Mouse (Mus musculus): ENCODE measurements at regions not wholly inside any gene's neighbourhood (a gene's known extent, or its start where the extent isn't known, plus 50 kb on each side); places are given as distances from the start of the nearest gene placed in this dataset.

- ATAC-seq (replicated peaks; ENCODE audit: low FRiP score) (no peak), DNase-seq (ENCODE audit: low spot score) (no peak)
- H3K9ac ChIP-seq (ENCODE audit: low read length), result no peak overlapping the region
- no peak overlapping the region for H3K4me2 ChIP-seq (ENCODE audit: low read depth, low read length, severe bottlenecking)
- no peaks in the 10 kb centered on the region for H3K9me3 ChIP-seq (ENCODE audit: control insufficient read depth, low read length)
- WGBS, result 66% methylated on average over 4 of the region's 4 CpGs
- no peaks in the 10 kb centered on the region for H3K4me1 ChIP-seq (replicated peaks; ENCODE audit: control insufficient read depth, insufficient read depth, low read length)
- no peaks in the 10 kb centered on the region for H3K27me3 ChIP-seq (ENCODE audit: control insufficient read depth, insufficient read depth, low read length)
- no peak overlapping the region for H3K4me3 ChIP-seq (ENCODE audit: low read depth, low read length)
- no peak overlapping the region for H3K27ac ChIP-seq (ENCODE audit: low read depth, low read length)
- H3K36me3 ChIP-seq (ENCODE audit: control insufficient read depth, insufficient read depth, low read length), result no peaks in the 10 kb centered on the region
Observed at GRCm38 (mm10) chr2:117027071-117027470, 94.1 kb upstream of the Spred1 start.

GRCm38 (mm10) chr2:117028771-117029170 is 92.4 kb upstream of the Spred1 start:
- Histone ChIP-seq H3K4me1 (replicated peaks; ENCODE audit: control insufficient read depth, insufficient read depth, low read length) (no peaks in the 10 kb centered on the region), H3K27me3 (ENCODE audit: control insufficient read depth, insufficient read depth, low read length) (no peaks in the 10 kb centered on the region), H3K36me3 (ENCODE audit: control insufficient read depth, insufficient read depth, low read length) (no peaks in the 10 kb centered on the region), H3K9me3 (ENCODE audit: control insufficient read depth, low read length) (no peaks in the 10 kb centered on the region), H3K4me2 (ENCODE audit: low read depth, low read length, severe bottlenecking) (no peak overlapping the region), H3K4me3 (ENCODE audit: low read depth, low read length) (no peak overlapping the region), H3K9ac (ENCODE audit: low read length) (no peak overlapping the region), H3K27ac (ENCODE audit: low read depth, low read length) (no peak overlapping the region)
- ATAC-seq (replicated peaks; ENCODE audit: low FRiP score) (no peak), DNase-seq (ENCODE audit: low spot score) (no peak)
- 75% methylated on average over 6 of the region's 6 CpGs for WGBS

DNA sequence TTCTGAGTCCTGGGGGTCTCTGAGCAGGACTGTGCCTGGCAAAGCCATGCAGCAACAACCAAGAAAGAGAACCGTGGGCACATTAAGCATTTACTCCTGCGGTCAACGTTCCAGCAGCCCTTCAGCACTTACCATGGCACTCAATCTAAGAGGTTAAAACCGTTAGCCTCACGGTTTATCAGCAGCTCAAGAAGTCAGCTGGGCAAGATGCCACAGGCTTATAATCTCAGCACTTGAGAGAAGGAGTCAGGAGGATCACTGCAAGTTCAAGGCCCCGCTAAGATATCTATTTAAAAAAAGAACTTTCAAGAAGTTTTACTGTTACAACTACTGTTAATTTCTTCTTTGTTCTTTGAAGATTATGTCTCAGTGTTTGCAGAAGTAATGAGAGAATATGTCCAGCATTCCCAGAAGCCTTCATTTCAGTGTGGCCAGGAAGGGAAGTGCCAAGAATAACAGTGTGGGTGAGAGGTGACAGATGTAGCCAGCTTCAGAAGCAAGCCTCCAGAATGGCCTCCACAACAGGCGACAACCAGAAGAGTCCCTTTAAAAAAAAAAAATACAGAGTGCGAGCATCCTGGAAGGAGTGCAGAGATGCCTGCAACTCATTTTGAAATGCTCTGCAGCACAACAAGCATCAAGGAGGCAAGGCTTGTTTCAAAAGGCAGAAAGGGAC is 84.8 kb upstream of the Spred1 start:
- Histone ChIP-seq H3K9me3 (ENCODE audit: control insufficient read depth, low read length) (no peaks in the 10 kb centered on the region), H3K4me2 (ENCODE audit: low read depth, low read length, severe bottlenecking) (no peak overlapping the region), H3K27ac (ENCODE audit: low read depth, low read length) (no peak overlapping the region), H3K9ac (ENCODE audit: low read length) (no peak overlapping the region), H3K36me3 (ENCODE audit: control insufficient read depth, insufficient read depth, low read length) (no peaks in the 10 kb centered on the region), H3K27me3 (ENCODE audit: control insufficient read depth, insufficient read depth, low read length) (no peaks in the 10 kb centered on the region), H3K4me3 (ENCODE audit: low read depth, low read length) (no peak overlapping the region), H3K4me1 (replicated peaks; ENCODE audit: control insufficient read depth, insufficient read depth, low read length) (no peaks in the 10 kb centered on the region)
- 83% methylated on average over 8 of the region's 8 CpGs for WGBS
- ATAC-seq (replicated peaks; ENCODE audit: low FRiP score) (no peak), DNase-seq (ENCODE audit: low spot score) (no peak)

DNA sequence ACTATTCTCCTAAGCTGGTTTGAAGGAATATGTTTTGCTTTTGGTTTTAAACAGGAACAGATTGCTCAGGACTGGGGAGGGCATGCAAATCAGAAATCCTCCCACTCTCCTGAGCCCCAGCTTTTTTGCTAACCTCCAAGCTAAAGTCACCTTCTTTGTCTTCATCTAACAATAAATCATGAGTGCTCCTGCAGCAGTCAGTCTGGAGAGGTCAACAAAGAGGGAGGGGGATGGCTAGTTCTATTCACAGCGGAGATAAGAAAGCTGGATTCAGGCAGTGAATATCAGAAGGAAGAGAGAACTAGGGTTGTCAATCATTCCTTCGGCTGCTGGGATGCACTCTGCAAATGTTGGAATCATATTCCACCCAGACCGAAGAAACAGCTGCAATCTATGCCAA is 81.0 kb upstream of the Spred1 start:
- ATAC-seq (replicated peaks; ENCODE audit: low FRiP score) (no peak), DNase-seq (ENCODE audit: low spot score) (no peak)
- WGBS, result 50% methylated on average over 3 of the region's 3 CpGs

DNA sequence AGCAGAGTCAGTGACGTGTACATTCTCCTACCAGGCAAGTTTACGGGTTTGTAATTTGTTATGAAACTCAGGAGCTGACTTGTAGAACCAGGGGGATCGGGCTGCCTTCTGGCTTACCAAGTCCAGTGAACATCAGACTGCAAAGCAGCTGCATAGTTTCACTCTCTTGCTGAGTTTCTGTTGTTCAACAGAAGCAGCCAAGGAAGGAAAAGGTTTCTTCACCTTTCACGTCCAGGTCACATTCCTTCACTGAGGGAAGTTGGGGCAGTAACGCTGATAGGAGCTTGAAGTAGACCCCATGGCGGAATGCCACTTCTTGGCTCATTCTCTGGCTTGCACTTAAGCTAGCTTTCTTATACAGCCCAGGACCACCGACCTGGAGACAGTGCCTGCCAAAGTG is 77.3 kb upstream of the Spred1 start:
- H3K9me3 ChIP-seq (ENCODE audit: control insufficient read depth, low read length), result no peaks in the 10 kb centered on the region
- H3K4me1 ChIP-seq (replicated peaks; ENCODE audit: control insufficient read depth, insufficient read depth, low read length), result no peaks in the 10 kb centered on the region
- H3K4me3 ChIP-seq (ENCODE audit: low read depth, low read length), result no peak overlapping the region
- WGBS, result 76% methylated on average over 7 of the region's 7 CpGs
- DNase-seq (ENCODE audit: low spot score) (no peak), ATAC-seq (replicated peaks; ENCODE audit: low FRiP score) (no peak)
- no peaks in the 10 kb centered on the region for H3K27me3 ChIP-seq (ENCODE audit: control insufficient read depth, insufficient read depth, low read length)
- H3K27ac ChIP-seq (ENCODE audit: low read depth, low read length), result no peak overlapping the region
- no peak overlapping the region for H3K4me2 ChIP-seq (ENCODE audit: low read depth, low read length, severe bottlenecking)
- no peak overlapping the region for H3K9ac ChIP-seq (ENCODE audit: low read length)
- H3K36me3 ChIP-seq (ENCODE audit: control insufficient read depth, insufficient read depth, low read length), result no peaks in the 10 kb centered on the region

More for the DNA sequence above, 81.0 kb upstream of the Spred1 start:
- Histone ChIP-seq H3K27ac (ENCODE audit: low read depth, low read length) (no peak overlapping the region), H3K4me3 (ENCODE audit: low read depth, low read length) (no peak overlapping the region), H3K9me3 (ENCODE audit: control insufficient read depth, low read length) (no peaks in the 10 kb centered on the region), H3K4me2 (ENCODE audit: low read depth, low read length, severe bottlenecking) (no peak overlapping the region), H3K27me3 (ENCODE audit: control insufficient read depth, insufficient read depth, low read length) (no peaks in the 10 kb centered on the region), H3K36me3 (ENCODE audit: control insufficient read depth, insufficient read depth, low read length) (no peaks in the 10 kb centered on the region), H3K4me1 (replicated peaks; ENCODE audit: control insufficient read depth, insufficient read depth, low read length) (no peaks in the 10 kb centered on the region), H3K9ac (ENCODE audit: low read length) (no peak overlapping the region)

DNA sequence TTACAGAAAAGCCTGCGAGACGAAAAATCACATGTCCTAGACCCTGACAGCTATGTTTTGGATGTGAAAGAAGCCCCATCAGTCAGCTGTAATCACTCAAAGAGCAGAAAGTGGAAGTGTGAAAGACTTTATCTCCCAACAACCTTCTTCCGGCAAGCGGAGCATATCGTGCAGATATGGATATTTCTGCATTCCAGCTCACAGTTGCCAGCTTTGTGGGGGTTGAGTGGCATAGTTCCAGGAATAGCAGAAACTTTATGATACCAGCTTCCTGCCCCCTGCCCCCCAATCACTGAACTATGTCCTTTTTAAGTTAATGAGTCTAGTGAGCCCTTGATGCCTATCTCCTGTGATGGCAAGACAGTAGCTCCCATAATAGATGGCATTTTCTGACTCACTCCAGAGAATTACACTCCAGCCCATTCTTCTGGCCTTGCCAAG is 72.9 kb upstream of the Spred1 start:
- H3K27me3 ChIP-seq (ENCODE audit: control insufficient read depth, insufficient read depth, low read length), result no peaks in the 10 kb centered on the region
- H3K9ac ChIP-seq (ENCODE audit: low read length), result no peak overlapping the region
- no peak for DNase-seq (ENCODE audit: low spot score)
- no peak overlapping the region for H3K27ac ChIP-seq (ENCODE audit: low read depth, low read length)
- no peaks in the 10 kb centered on the region for H3K36me3 ChIP-seq (ENCODE audit: control insufficient read depth, insufficient read depth, low read length)
- no peaks in the 10 kb centered on the region for H3K9me3 ChIP-seq (ENCODE audit: control insufficient read depth, low read length)
- no peak for ATAC-seq (replicated peaks; ENCODE audit: low FRiP score)
- no peak overlapping the region for H3K4me3 ChIP-seq (ENCODE audit: low read depth, low read length)
- 91% methylated on average over 5 of the region's 5 CpGs for WGBS
- H3K4me1 ChIP-seq (replicated peaks; ENCODE audit: control insufficient read depth, insufficient read depth, low read length), result no peaks in the 10 kb centered on the region
- no peak overlapping the region for H3K4me2 ChIP-seq (ENCODE audit: low read depth, low read length, severe bottlenecking)

DNA sequence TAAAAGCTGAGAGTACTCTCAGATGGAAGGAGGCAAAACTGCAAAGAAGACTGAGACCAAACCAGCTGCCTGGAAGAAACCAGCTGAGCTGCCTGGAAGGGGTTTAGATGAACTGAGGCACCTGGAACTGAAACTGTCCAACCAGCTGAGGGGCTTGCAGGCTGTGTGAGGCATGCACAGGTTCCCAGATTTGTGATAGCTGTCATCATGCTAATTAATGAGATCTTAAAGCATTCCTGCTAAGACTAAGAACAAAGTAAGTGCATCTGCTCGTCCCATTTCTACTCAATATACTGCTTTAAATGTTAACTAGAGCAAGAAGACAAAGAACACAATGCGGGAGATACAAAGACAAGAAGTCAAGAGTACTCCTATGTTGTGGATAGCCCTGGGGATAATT is 71.1 kb upstream of the Spred1 start:
- no peak overlapping the region for H3K4me3 ChIP-seq (ENCODE audit: low read depth, low read length)
- no peak for ATAC-seq (replicated peaks; ENCODE audit: low FRiP score)
- no peaks in the 10 kb centered on the region for H3K36me3 ChIP-seq (ENCODE audit: control insufficient read depth, insufficient read depth, low read length)
- DNase-seq (ENCODE audit: low spot score), result no peak
- no peaks in the 10 kb centered on the region for H3K4me1 ChIP-seq (replicated peaks; ENCODE audit: control insufficient read depth, insufficient read depth, low read length)
- H3K27ac ChIP-seq (ENCODE audit: low read depth, low read length), result no peak overlapping the region
- no peak overlapping the region for H3K9ac ChIP-seq (ENCODE audit: low read length)
- WGBS, result 78% methylated on average over 2 of the region's 2 CpGs
- H3K27me3 ChIP-seq (ENCODE audit: control insufficient read depth, insufficient read depth, low read length), result no peaks in the 10 kb centered on the region
- H3K4me2 ChIP-seq (ENCODE audit: low read depth, low read length, severe bottlenecking), result no peak overlapping the region
- H3K9me3 ChIP-seq (ENCODE audit: control insufficient read depth, low read length), result no peaks in the 10 kb centered on the region

GRCm38 (mm10) chr2:117064126-117064525 is 57.0 kb upstream of the Spred1 start:
- Histone ChIP-seq H3K4me2 (ENCODE audit: low read depth, low read length, severe bottlenecking) (no peak overlapping the region), H3K9ac (ENCODE audit: low read length) (no peak overlapping the region), H3K27me3 (ENCODE audit: control insufficient read depth, insufficient read depth, low read length) (no peaks in the 10 kb centered on the region), H3K4me1 (replicated peaks; ENCODE audit: control insufficient read depth, insufficient read depth, low read length) (no peaks in the 10 kb centered on the region), H3K4me3 (ENCODE audit: low read depth, low read length) (no peak overlapping the region), H3K27ac (ENCODE audit: low read depth, low read length) (no peak overlapping the region), H3K9me3 (ENCODE audit: control insufficient read depth, low read length) (no peaks in the 10 kb centered on the region), H3K36me3 (ENCODE audit: control insufficient read depth, insufficient read depth, low read length) (no peaks in the 10 kb centered on the region)
- 74% methylated on average over 2 of the region's 2 CpGs for WGBS
- DNase-seq (ENCODE audit: low spot score) (no peak), ATAC-seq (replicated peaks; ENCODE audit: low FRiP score) (no peak)

DNA sequence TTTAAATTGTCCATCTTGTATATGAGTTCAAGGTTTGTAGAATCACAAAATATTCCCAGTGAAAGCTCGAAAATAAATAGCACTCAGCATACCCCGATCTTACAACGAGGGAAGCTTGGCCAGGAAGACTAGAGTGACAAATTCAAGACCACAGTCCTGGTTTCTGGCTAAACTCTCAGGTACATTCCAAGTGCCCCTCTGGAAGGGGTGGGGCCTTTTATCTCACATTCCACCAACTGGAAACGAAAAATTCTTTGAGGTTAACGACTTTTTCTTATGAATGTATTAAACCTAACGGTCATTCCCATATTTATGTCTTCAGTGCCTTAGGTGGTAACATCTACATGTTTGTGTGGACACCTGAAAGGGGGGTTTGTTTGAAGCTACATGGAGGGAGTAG is 50.8 kb upstream of the Spred1 start:
- DNase-seq (ENCODE audit: low spot score) (no peak), ATAC-seq (replicated peaks; ENCODE audit: low FRiP score) (no peak)
- Histone ChIP-seq H3K4me3 (ENCODE audit: low read depth, low read length) (no peak overlapping the region), H3K4me1 (replicated peaks; ENCODE audit: control insufficient read depth, insufficient read depth, low read length) (no peaks in the 10 kb centered on the region), H3K36me3 (ENCODE audit: control insufficient read depth, insufficient read depth, low read length) (no peaks in the 10 kb centered on the region), H3K27ac (ENCODE audit: low read depth, low read length) (no peak overlapping the region), H3K9ac (ENCODE audit: low read length) (no peak overlapping the region), H3K27me3 (ENCODE audit: control insufficient read depth, insufficient read depth, low read length) (no peaks in the 10 kb centered on the region), H3K9me3 (ENCODE audit: control insufficient read depth, low read length) (no peaks in the 10 kb centered on the region), H3K4me2 (ENCODE audit: low read depth, low read length, severe bottlenecking) (no peak overlapping the region)
- WGBS, result 84% methylated on average over 6 of the region's 6 CpGs

Measured in forebrain, embryonic 11.5 days (tissue).